Mouse (Mus musculus): ENCODE measurements at regions not wholly inside any gene's neighbourhood (a gene's known extent, or its start where the extent isn't known, plus 50 kb on each side); places are given as distances from the start of the nearest gene placed in this dataset.
"Not testable (repeated sequence)": the region's sequence is repeated elsewhere in the genome, so short reads cannot be mapped to it uniquely, and the experiment has no call there.

- Histone ChIP-seq H3K4me2 (ENCODE audit: low read depth, severe bottlenecking) (no peak overlapping the region), H3K27ac (replicated peaks; ENCODE audit: low read depth, low read length) (no peak overlapping the region), H3K36me3 (ENCODE audit: control insufficient read depth, insufficient read depth, low read length) (no peaks in the 10 kb centered on the region), H3K9ac (ENCODE audit: low read length) (no peak overlapping the region), H3K27me3 (ENCODE audit: control insufficient read depth, insufficient read depth, low read length) (no peaks in the 10 kb centered on the region), H3K4me1 (ENCODE audit: control insufficient read depth, insufficient read depth, low read length) (no peaks in the 10 kb centered on the region), H3K4me3 (ENCODE audit: low read depth, low read length) (no peak overlapping the region), H3K9me3 (ENCODE audit: control insufficient read depth, low read length) (no peaks in the 10 kb centered on the region)
- DNase-seq (ENCODE audit: low spot score) = no peak
- 91% methylated on average over 6 of the region's 6 CpGs for WGBS
- no peak for ATAC-seq (ENCODE audit: insufficient number of reproducible peaks, low FRiP score, low TSS enrichment, low read depth)
Observed at GRCm38 (mm10) chr10:118947724-118948123, 77.7 kb upstream of the Dyrk2 start.

DNA sequence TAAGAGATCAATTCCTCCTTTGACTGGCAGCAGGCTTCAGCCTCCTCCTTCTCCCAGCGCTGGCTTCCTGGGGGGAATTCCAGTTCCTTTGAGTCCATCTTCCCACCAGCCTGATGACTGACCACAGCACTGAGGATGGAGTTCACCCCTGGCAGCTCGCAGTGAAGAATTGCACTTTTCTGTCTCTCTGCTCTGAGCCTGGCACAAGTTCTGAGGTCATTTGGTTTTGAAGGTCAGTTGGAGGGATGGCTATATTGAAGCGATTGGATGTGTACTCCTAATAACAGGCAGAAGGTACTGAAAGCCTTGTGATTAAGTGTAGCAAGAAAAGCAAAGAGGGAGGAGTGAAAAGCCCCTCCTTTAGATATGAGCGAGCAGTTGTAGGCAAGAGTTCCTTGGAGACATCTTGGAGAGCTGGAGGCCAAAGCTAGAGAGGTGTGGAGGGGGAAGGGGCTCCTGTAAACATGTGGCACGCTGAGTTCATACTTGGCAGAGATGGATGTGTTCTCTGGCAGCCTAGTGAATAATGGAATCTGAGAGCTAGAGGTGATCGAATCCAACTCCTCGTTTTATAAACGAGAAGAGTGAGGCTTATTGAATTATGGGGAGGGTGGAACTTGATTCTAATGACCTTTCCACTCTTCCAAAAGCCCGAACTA, 77.1 kb upstream of the Dyrk2 start:
- no peaks in the 10 kb centered on the region for H3K27me3 ChIP-seq (ENCODE audit: control insufficient read depth, insufficient read depth, low read length)
- H3K4me2 ChIP-seq (ENCODE audit: low read depth, severe bottlenecking) = no peak overlapping the region
- 72% methylated on average over 9 of the region's 9 CpGs for WGBS
- H3K4me1 ChIP-seq (ENCODE audit: control insufficient read depth, insufficient read depth, low read length) = no peaks in the 10 kb centered on the region
- H3K9me3 ChIP-seq (ENCODE audit: control insufficient read depth, low read length) = no peaks in the 10 kb centered on the region
- H3K27ac ChIP-seq (replicated peaks; ENCODE audit: low read depth, low read length) = no peak overlapping the region
- no peak overlapping the region for H3K9ac ChIP-seq (ENCODE audit: low read length)
- DNase-seq (ENCODE audit: low spot score) (no peak), ATAC-seq (ENCODE audit: insufficient number of reproducible peaks, low FRiP score, low TSS enrichment, low read depth) (no peak)
- H3K36me3 ChIP-seq (ENCODE audit: control insufficient read depth, insufficient read depth, low read length) = no peaks in the 10 kb centered on the region
- H3K4me3 ChIP-seq (ENCODE audit: low read depth, low read length) = no peak overlapping the region

- H3K4me1 ChIP-seq (ENCODE audit: control insufficient read depth, insufficient read depth, low read length) = no peaks in the 10 kb centered on the region
- no peaks in the 10 kb centered on the region for H3K9me3 ChIP-seq (ENCODE audit: control insufficient read depth, low read length)
- H3K27ac ChIP-seq (replicated peaks; ENCODE audit: low read depth, low read length) = no peak overlapping the region
- no peak overlapping the region for H3K9ac ChIP-seq (ENCODE audit: low read length)
- ATAC-seq (ENCODE audit: insufficient number of reproducible peaks, low FRiP score, low TSS enrichment, low read depth) = no peak
- no peaks in the 10 kb centered on the region for H3K27me3 ChIP-seq (ENCODE audit: control insufficient read depth, insufficient read depth, low read length)
- no peak overlapping the region for H3K4me3 ChIP-seq (ENCODE audit: low read depth, low read length)
- no peak for DNase-seq (ENCODE audit: low spot score)
- WGBS = 92% methylated on average over 12 of the region's 12 CpGs
- H3K36me3 ChIP-seq (ENCODE audit: control insufficient read depth, insufficient read depth, low read length) = no peaks in the 10 kb centered on the region
- no peak overlapping the region for H3K4me2 ChIP-seq (ENCODE audit: low read depth, severe bottlenecking)
Observed at GRCm38 (mm10) chr10:118927316-118927715, 57.3 kb upstream of the Dyrk2 start.

GRCm38 (mm10) chr10:118923473-118924185, 53.6 kb upstream of the Dyrk2 start:
- no peak for DNase-seq (ENCODE audit: low spot score)
- Histone ChIP-seq H3K36me3 (ENCODE audit: control insufficient read depth, insufficient read depth, low read length) (no peaks in the 10 kb centered on the region), H3K9ac (ENCODE audit: low read length) (no peak overlapping the region), H3K4me1 (ENCODE audit: control insufficient read depth, insufficient read depth, low read length) (no peaks in the 10 kb centered on the region), H3K9me3 (ENCODE audit: control insufficient read depth, low read length) (no peaks in the 10 kb centered on the region), H3K27ac (replicated peaks; ENCODE audit: low read depth, low read length) (no peak overlapping the region), H3K27me3 (ENCODE audit: control insufficient read depth, insufficient read depth, low read length) (no peaks in the 10 kb centered on the region), H3K4me3 (ENCODE audit: low read depth, low read length) (no peak overlapping the region), H3K4me2 (ENCODE audit: low read depth, severe bottlenecking) (no peak overlapping the region)
- ATAC-seq (ENCODE audit: insufficient number of reproducible peaks, low FRiP score, low TSS enrichment, low read depth) = no peak
- 62% methylated on average over 15 of the region's 15 CpGs for whole genome bisulfite sequencing

GRCm38 (mm10) chr10:118922120-118922519, 52.1 kb upstream of the Dyrk2 start:
- not testable (repeated sequence) for DNase-seq (ENCODE audit: low spot score); H3K27ac ChIP-seq (replicated peaks; ENCODE audit: low read depth, low read length); ATAC-seq (ENCODE audit: insufficient number of reproducible peaks, low FRiP score, low TSS enrichment, low read depth)

More at GRCm38 (mm10) chr10:118922120-118922519, 52.1 kb upstream of the Dyrk2 start:
- not testable (repeated sequence) for H3K9ac ChIP-seq (ENCODE audit: low read length); H3K27me3 ChIP-seq (ENCODE audit: control insufficient read depth, insufficient read depth, low read length); H3K4me2 ChIP-seq (ENCODE audit: low read depth, severe bottlenecking); H3K36me3 ChIP-seq (ENCODE audit: control insufficient read depth, insufficient read depth, low read length); H3K4me1 ChIP-seq (ENCODE audit: control insufficient read depth, insufficient read depth, low read length); H3K4me3 ChIP-seq (ENCODE audit: low read depth, low read length); H3K9me3 ChIP-seq (ENCODE audit: control insufficient read depth, low read length)
